Mouse (Mus musculus) megakaryocyte, embryonic 14.5 days (primary cell): ENCODE data around the gene Stard7.

Experiments
- FLI1 ChIP-seq: IDR thresholded peaks from 2 replicates; pipeline ENCODE4 v1.6.1; 2012; ENCODE audit warnings: low read length, inconsistent platforms, mixed read lengths
- GATA1 ChIP-seq: IDR thresholded peaks from 3 replicates; pipeline ENCODE4 v1.6.1; 2012; ENCODE audit warnings: mixed read lengths, low read length, inconsistent platforms, borderline replicate concordance

DNA sequence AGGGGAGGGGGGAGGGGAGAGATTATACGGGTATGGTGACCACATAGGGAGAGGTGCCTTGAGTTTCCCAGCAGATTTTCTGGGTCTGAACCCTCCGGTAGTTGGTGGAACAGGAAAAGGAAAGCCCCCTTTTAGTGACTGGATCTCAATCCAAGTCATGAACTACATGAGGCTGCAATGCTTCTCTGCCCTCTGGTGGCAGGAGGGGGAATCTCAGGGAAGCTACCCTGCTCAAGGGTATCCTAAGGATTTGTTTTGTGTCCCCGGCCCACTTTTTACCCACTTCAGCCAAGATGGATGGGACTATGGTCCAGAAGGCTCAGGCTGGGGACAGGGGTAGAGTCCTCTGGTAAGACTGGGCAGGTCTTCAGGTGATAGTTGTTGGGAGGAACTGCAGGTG, 71.1 kb downstream of the Stard7 start:
- TF ChIP-seq FLI1, result no peak
- TF ChIP-seq GATA1, result no peak
